Mouse (Mus musculus) E14TG2a.4 (cell line): ENCODE data around the gene Jade3.

Source experiments
- H3K27me3 ChIP-seq: 2 replicates; pipeline ENCODE4 v1.6.1; 2014; ENCODE audit warnings: low read length, control low read depth; ENCODE audit not compliant: insufficient read depth
- H3K36me3 ChIP-seq: 2 replicates; pipeline ENCODE4 v1.6.1; 2014; ENCODE audit warnings: low read length, control low read depth; ENCODE audit not compliant: insufficient read depth
- H3K4me1 ChIP-seq: replicated peaks from 2 replicates; pipeline ENCODE4 v1.6.1; 2014; ENCODE audit warnings: low read depth, low read length, control low read depth
- H3K4me3 ChIP-seq: replicated peaks from 2 replicates; pipeline ENCODE4 v1.5.1; 2014; ENCODE audit warnings: mild to moderate bottlenecking, low read length
- H3K9me3 ChIP-seq: 2 replicates; pipeline ENCODE4 v1.6.1; 2014; ENCODE audit warnings: low read length, control low read depth
- CTCF ChIP-seq: conservative IDR thresholded peaks from 2 replicates; pipeline ENCODE4 v1.5.1; 2014; ENCODE audit warnings: low read length
- NANOG ChIP-seq: IDR thresholded peaks from 2 replicates; pipeline ENCODE4 v1.6.1; 2014; ENCODE audit warnings: borderline replicate concordance, low read length, mixed read lengths
- POU5F1 ChIP-seq: IDR thresholded peaks from 2 replicates; pipeline ENCODE4 v1.6.1; 2014; ENCODE audit warnings: low read length, borderline replicate concordance

Jade3 gene

DNA sequence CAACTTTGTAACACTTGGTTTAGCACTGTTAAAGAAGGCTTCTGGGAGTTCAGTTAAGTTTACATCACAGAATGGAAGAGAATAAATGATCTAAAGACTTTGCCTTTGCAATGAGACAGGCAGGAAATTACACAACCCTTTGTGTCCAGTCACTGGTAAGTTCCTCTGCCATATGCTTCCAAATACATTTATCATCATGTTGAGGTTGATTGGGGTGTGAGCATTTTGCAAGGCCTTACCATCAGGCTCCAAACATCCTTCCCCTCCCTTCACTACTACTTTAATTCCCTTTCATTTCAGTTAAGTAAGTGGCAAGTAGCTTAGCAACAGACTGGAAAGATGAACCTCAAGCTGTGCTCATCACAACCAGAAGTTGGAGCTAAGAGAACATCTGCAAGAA lies 96.1 kb downstream of the Jade3 start:
- peaks cover 6% of the 10 kb centered on the region for H3K9me3 ChIP-seq
- H3K27me3 ChIP-seq: no peaks in the 10 kb centered on the region
- TF ChIP-seq CTCF: no peak
- TF ChIP-seq NANOG: no peak
- TF ChIP-seq POU5F1: no peak
- no peaks in the 10 kb centered on the region for H3K4me1 ChIP-seq
- H3K4me3 ChIP-seq: no peak overlapping the region
- peaks cover 13% of the 10 kb centered on the region for H3K36me3 ChIP-seq

- TF ChIP-seq NANOG (no peak), CTCF (no peak), POU5F1 (no peak)
- Histone ChIP-seq H3K4me3 (no peak overlapping the region), H3K9me3 (no peaks in the 10 kb centered on the region), H3K4me1 (no peaks in the 10 kb centered on the region), H3K27me3 (no peaks in the 10 kb centered on the region), H3K36me3 (no peaks in the 10 kb centered on the region)
Measured at GRCm38 (mm10) chrX:20532621-20533020, 107.1 kb downstream of the Jade3 start.

DNA sequence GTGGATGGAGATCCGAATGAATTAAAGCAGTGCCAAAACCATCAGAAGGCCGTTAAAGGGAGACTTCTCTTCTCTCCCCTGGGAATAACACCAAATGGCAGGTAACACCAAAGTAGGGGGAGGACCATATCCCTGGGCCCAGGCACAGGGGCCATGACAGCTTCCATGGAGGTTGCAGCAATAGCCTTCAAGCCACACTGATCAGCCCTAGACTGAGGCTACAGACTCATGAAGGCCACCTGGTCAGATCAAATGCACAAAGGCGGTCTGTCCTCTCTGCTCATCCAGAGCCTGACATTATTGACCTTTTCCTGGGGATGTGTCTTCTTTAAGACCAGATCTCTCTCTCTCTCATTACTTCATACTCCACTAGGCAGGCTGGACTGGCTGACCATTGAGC lies 118.4 kb downstream of the Jade3 start:
- TF ChIP-seq POU5F1: no peak
- no peak for TF ChIP-seq CTCF
- TF ChIP-seq NANOG: no peak
- Histone ChIP-seq H3K27me3 (no peaks in the 10 kb centered on the region), H3K36me3 (no peaks in the 10 kb centered on the region), H3K4me3 (no peak overlapping the region), H3K4me1 (no peaks in the 10 kb centered on the region), H3K9me3 (no peaks in the 10 kb centered on the region)

- TF ChIP-seq NANOG: no peak
- TF ChIP-seq CTCF: no peak
- no peak for TF ChIP-seq POU5F1
- H3K9me3 ChIP-seq: no peaks in the 10 kb centered on the region
- no peaks in the 10 kb centered on the region for H3K36me3 ChIP-seq
- no peaks in the 10 kb centered on the region for H3K27me3 ChIP-seq
- H3K4me1 ChIP-seq: no peaks in the 10 kb centered on the region
- no peak overlapping the region for H3K4me3 ChIP-seq
Measured at GRCm38 (mm10) chrX:20547609-20548008, 122.1 kb downstream of the Jade3 start.

DNA sequence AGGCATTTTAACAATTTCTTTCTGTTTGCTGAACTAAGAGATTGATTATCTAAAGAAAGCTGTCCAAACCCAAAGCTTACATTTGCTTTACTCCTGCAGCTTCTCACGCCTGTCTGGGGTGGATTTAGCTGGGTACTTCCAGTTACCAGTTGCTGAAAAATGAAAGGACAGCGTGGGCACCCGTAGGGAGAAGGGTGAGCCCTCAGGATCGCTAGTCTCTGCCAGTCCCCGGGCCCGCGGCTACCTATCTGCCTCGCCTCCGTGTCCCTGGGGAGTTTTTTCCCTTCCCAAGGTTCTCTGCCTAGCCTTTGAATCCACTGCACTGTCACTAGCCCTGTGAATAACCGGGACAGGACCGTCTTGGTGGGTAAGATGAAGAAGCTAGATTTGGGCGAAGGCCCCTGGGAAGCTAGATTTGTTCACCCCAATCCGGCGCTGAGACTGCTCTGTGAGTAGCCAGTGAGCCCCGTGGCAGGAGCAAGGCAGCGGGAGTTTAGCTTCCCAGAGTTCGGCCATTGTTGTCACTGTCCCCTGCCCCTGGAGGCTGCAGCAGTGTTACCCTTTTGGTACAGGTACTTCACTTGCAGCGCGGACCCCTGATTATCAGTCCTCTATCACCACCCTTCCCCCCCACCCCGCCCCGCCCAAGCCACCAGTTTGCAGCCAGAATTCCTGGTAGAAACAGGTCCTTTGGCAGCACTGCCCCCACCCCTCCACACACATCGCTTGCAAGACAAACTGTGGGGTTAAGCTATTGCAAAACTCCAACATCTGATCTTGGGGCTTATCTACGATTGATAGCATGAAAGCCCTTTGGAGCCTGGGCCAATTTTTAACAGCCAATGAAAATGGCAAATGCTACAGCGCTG lies 122.8 kb downstream of the Jade3 start:
- no peak for TF ChIP-seq NANOG
- TF ChIP-seq POU5F1: no peak
- TF ChIP-seq CTCF: no peak
- Histone ChIP-seq H3K9me3 (no peaks in the 10 kb centered on the region), H3K4me3 (peak overlapping the region; percentile 53; the same call in 1 of the 2 replicates), H3K27me3 (no peaks in the 10 kb centered on the region), H3K4me1 (no peaks in the 10 kb centered on the region), H3K36me3 (no peaks in the 10 kb centered on the region)

- H3K4me1 ChIP-seq: no peaks in the 10 kb centered on the region
- H3K4me3 ChIP-seq: no peak overlapping the region
- no peaks in the 10 kb centered on the region for H3K9me3 ChIP-seq
- H3K27me3 ChIP-seq: no peaks in the 10 kb centered on the region
- TF ChIP-seq POU5F1 (no peak), NANOG (no peak), CTCF (no peak)
- H3K36me3 ChIP-seq: no peaks in the 10 kb centered on the region
Measured at GRCm38 (mm10) chrX:20548880-20549440, 123.5 kb downstream of the Jade3 start.

GRCm38 (mm10) chrX:20549532-20549931 lies 124.0 kb downstream of the Jade3 start, which contains the start of gene Rgn:
Gene Rgn (plus strand): TSS chrX:20549787.
- Histone ChIP-seq H3K9me3 (no peaks in the 10 kb centered on the region), H3K27me3 (no peaks in the 10 kb centered on the region)
- TF ChIP-seq POU5F1: no peak
- TF ChIP-seq NANOG: no peak
- TF ChIP-seq CTCF: no peak

DNA sequence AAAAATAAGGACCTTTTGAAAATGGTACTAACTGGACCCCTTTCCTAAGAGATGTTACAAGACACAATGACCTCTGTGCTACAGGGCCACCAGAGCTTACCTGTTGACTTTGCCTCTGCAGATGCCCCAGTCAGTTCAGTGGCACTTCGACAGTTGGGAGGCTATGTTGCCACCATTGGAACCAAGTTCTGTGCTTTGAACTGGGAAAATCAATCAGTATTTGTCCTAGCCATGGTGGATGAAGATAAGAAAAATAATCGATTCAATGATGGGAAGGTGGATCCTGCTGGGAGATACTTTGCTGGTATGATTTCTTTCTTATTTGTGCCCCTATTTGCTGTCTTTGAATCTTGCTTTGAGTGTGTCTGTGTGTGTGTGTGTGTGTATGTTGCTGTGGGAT lies 126.7 kb downstream of the Jade3 start:
- no peaks in the 10 kb centered on the region for H3K27me3 ChIP-seq
- TF ChIP-seq CTCF (no peak), POU5F1 (no peak), NANOG (no peak)
- no peaks in the 10 kb centered on the region for H3K9me3 ChIP-seq
- H3K36me3 ChIP-seq: no peaks in the 10 kb centered on the region
- no peaks in the 10 kb centered on the region for H3K4me1 ChIP-seq
- H3K4me3 ChIP-seq: no peak overlapping the region

More at GRCm38 (mm10) chrX:20549532-20549931, 124.0 kb downstream of the Jade3 start, which contains the start of gene Rgn:
- H3K36me3 ChIP-seq: no peaks in the 10 kb centered on the region
- no peak within 1 kb of the TSS for H3K4me3 ChIP-seq
- H3K4me1 ChIP-seq: no peaks in the 10 kb centered on the region

GRCm38 (mm10) chrX:20561846-20562245 lies 136.4 kb downstream of the Jade3 start:
- Histone ChIP-seq H3K27me3 (no peaks in the 10 kb centered on the region), H3K4me3 (no peak overlapping the region), H3K4me1 (no peaks in the 10 kb centered on the region), H3K9me3 (no peaks in the 10 kb centered on the region), H3K36me3 (no peaks in the 10 kb centered on the region)
- TF ChIP-seq CTCF (peak; percentile 20), NANOG (no peak), POU5F1 (no peak)
